Mouse (Mus musculus) CH12.LX (cell line): ENCODE measurements around the gene Lrrc75a. TPM values are rescaled to one million over a fixed set of nuclear protein-coding genes. Genes with fewer than 3 reads are reported as not detected.

Experiments used
- DNase-seq: peaks from one replicate; pipeline ENCODE4 v3.0.0-alpha.2; 2013; ENCODE audit errors: extremely low read depth
- H3K27ac ChIP-seq: 2 replicates; pipeline ENCODE4 v1.5.1; 2012; ENCODE audit warnings: low read depth, mild to moderate bottlenecking, control low read depth, moderate library complexity; ENCODE audit not compliant: insufficient read depth
- H3K27me3 ChIP-seq: replicated peaks from 2 replicates; pipeline ENCODE3; 2012; ENCODE audit warnings: inconsistent platforms
- H3K36me3 ChIP-seq, 2 experiments: replicated peaks in 1 of 2; 2 replicates each; pipeline versions ENCODE3 to v1.6.1; 2012; ENCODE audit warnings: inconsistent platforms in 1 of 2, low read length in 1 of 2, mild to moderate bottlenecking in 1 of 2, mixed read lengths in 1 of 2, moderate library complexity in 1 of 2; ENCODE audit not compliant: control insufficient read depth in 1 of 2, insufficient read depth in 1 of 2
- H3K4me1 ChIP-seq, 2 experiments: 2 replicates each; pipeline ENCODE4 v1.6.1; 2012; ENCODE audit warnings: inconsistent platforms in 1 of 2, moderate library complexity in 1 of 2; ENCODE audit not compliant: insufficient read depth in 2 of 2, control insufficient read depth in 1 of 2
- H3K4me2 ChIP-seq: 2 replicates; pipeline ENCODE4 v1.6.1; 2012; ENCODE audit warnings: low read depth, mild to moderate bottlenecking, control low read depth; ENCODE audit not compliant: poor library complexity, insufficient read depth, severe bottlenecking
- H3K4me3 ChIP-seq, 3 experiments: fragments of 150-350 bp in 1 of 3; sonication (generic) in 1 of 3; replicated peaks in 1 of 3; 2 replicates each; pipeline versions ENCODE3 to v1.5.1; 2011 to 2012; ENCODE audit warnings: low read depth in 2 of 3, low read length in 2 of 3, mild to moderate bottlenecking in 2 of 3, moderate library complexity in 2 of 3, control low read depth in 1 of 3, improper control_type of control experiment in 1 of 3, inconsistent platforms in 1 of 3, mixed read lengths in 1 of 3; ENCODE audit not compliant: poor library complexity in 1 of 3
- H3K79me2 ChIP-seq: replicated peaks from 2 replicates; pipeline ENCODE4 v1.6.1; 2012; ENCODE audit warnings: mild to moderate bottlenecking, moderate library complexity; ENCODE audit not compliant: control insufficient read depth, poor library complexity, insufficient read depth, severe bottlenecking; ENCODE audit errors: extremely low read depth
- H3K9ac ChIP-seq: 2 replicates; pipeline ENCODE4 v1.6.1; 2012; ENCODE audit warnings: low read depth, mild to moderate bottlenecking, control low read depth, moderate library complexity; ENCODE audit not compliant: insufficient read depth
- H3K9me3 ChIP-seq: replicated peaks from 2 replicates; pipeline ENCODE3; 2012; ENCODE audit warnings: low read length, inconsistent platforms, mixed read lengths
- BHLHE40 ChIP-seq: IDR thresholded peaks from 2 replicates; pipeline ENCODE4 v1.6.1; 2011; ENCODE audit warnings: mild to moderate bottlenecking, low read depth, low read length, improper control_type of control experiment
- CTCF ChIP-seq, 2 experiments: IDR thresholded peaks in 1 of 2; conservative IDR thresholded peaks in 1 of 2; 2 replicates each; pipeline ENCODE4 v1.5.1; 2011 to 2012; ENCODE audit warnings: low read depth in 2 of 2, low read length in 2 of 2, improper control_type of control experiment in 1 of 2, inconsistent platforms in 1 of 2, mild to moderate bottlenecking in 1 of 2, moderate library complexity in 1 of 2
- IRF4 ChIP-seq: IDR thresholded peaks from 2 replicates; pipeline ENCODE4 v1.6.1; 2014; ENCODE audit warnings: low read depth, mild to moderate bottlenecking, inconsistent platforms, low read length, improper control_type of control experiment
- KAT2A ChIP-seq: IDR thresholded peaks from 2 replicates; pipeline ENCODE4 v1.6.1; 2012; ENCODE audit warnings: low read length, improper control_type of control experiment, inconsistent platforms; ENCODE audit not compliant: insufficient replicate concordance
- MAX ChIP-seq: IDR thresholded peaks from 2 replicates; pipeline ENCODE4 v1.6.1; 2011; ENCODE audit warnings: low read length, improper control_type of control experiment
- MAZ ChIP-seq: IDR thresholded peaks from 2 replicates; pipeline ENCODE4 v1.6.1; 2012; ENCODE audit warnings: low read depth, mild to moderate bottlenecking, inconsistent platforms, low read length, improper control_type of control experiment, moderate library complexity
- MXI1 ChIP-seq: IDR thresholded peaks from 2 replicates; pipeline ENCODE4 v1.6.1; 2011; ENCODE audit warnings: mild to moderate bottlenecking, low read depth, low read length, improper control_type of control experiment
- PAX5 ChIP-seq: IDR thresholded peaks from 2 replicates; pipeline ENCODE4 v1.6.1; 2012; ENCODE audit warnings: low read length, inconsistent platforms, mixed read lengths
- SIN3A ChIP-seq: IDR thresholded peaks from 2 replicates; pipeline ENCODE4 v1.6.1; 2012; ENCODE audit warnings: low read length, improper control_type of control experiment, inconsistent platforms
- TCF12 ChIP-seq: IDR thresholded peaks from 2 replicates; pipeline ENCODE4 v1.6.1; 2014; ENCODE audit warnings: low read depth, mild to moderate bottlenecking, inconsistent platforms, low read length, improper control_type of control experiment
- USF1 ChIP-seq: IDR thresholded peaks from 2 replicates; pipeline ENCODE4 v1.6.1; 2014; ENCODE audit warnings: low read depth, mild to moderate bottlenecking, inconsistent platforms, low read length, improper control_type of control experiment
- USF2 ChIP-seq: conservative IDR thresholded peaks from 2 replicates; pipeline ENCODE4 v1.6.1; 2011; ENCODE audit warnings: low read depth, low read length, improper control_type of control experiment
- ZMIZ1 ChIP-seq: IDR thresholded peaks from 2 replicates; pipeline ENCODE4 v1.6.1; 2012; ENCODE audit warnings: low read depth, mild to moderate bottlenecking, inconsistent platforms, low read length, improper control_type of control experiment
- dilution Hi-C: fragments of 300-500 bp; cut with MboI; formaldehyde crosslinking; loops from 2 replicates; pipeline ENCODE4 v1.14.3; 2020; ENCODE audit warnings: low sequenced_read_pairs; ENCODE audit not compliant: extremely low pct_unique_long_range_greater_than_20kb, extremely low pct_ligation_motif_present
- in situ Hi-C: fragments of 300-500 bp; cut with MboI; formaldehyde crosslinking; loops from 3 replicates; pipeline ENCODE4 v1.14.3; 2019; ENCODE audit warnings: low sequenced_read_pairs, low pct_ligation_motif_present, low pct_unique_long_range_greater_than_20kb, mixed read lengths
- polyA plus RNA-seq: library from polyadenylated mRNA; unstranded; fragments of >175 nt; gene quantifications from 2 replicates; pipeline ENCODE4 v1.2.1, GENCODE M21; 2012; ENCODE audit warnings: low read depth; ENCODE audit not compliant: insufficient read length
- total RNA-seq, 2 experiments: library from RNA; depleted of rRNA; stranded (reverse); fragments of 300-350 nt in 1 of 2; fragments of >200 nt in 1 of 2; gene quantifications; 2 replicates each; pipeline ENCODE4 v1.2.3; 2012 to 2014

Gene Lrrc75a
- total RNA-seq (2012; rRNA removed) (2.9 and 12.6 TPM in 2 replicates), total RNA-seq (2014; rRNA removed) (1.3 and 1.6 TPM in 2 replicates), polyA plus RNA-seq (1.8 and 2.7 TPM in 2 replicates)

DNA sequence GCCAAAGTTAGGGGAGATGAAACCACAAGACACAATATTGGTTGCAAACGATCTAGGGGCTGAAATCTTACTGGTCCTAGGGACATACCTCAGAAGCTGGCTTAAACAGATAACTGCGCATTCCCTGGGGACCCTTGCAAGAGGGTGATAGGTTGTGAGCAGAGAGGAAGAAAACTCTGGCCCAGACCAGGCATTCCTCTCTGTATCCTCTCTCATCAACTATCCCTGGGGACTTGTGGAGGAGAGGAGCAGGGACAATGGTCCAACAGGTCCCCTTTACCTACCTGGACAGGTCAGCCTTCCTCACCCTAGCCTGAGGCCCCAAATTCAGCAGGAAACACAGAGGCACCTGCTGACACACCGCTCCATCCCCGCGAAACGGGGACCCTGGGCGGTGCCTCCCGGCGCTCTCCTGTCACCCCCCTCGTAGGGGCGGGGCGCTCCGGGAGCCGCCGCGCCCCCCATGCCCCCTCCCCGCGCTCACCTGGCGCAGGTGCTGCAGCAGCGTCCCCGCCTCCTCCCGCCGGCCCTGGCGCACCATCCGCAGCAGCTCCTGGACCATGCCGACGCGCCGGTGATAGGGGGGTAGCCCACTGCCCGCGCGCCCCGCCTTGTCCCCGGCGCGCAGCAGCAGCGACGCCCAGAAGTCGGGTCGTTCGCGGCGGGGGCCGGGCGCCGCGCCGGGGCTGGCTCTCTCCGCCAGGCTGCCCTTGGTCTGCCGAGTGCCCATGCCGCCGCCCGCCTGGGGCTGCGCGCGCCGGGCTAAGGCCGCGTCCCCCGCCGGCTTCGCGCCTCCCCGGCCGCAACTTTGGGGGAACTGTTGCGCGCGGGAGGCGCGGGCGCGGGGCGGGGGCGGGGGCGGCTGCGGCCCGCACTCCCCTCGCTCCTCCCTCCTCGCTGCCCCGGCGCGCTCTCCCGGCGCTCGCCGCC is at the start of gene Lrrc75a:
Gene Lrrc75a (minus strand): TSS at position 863 of the 930 bp plus-strand sequence.
- Histone ChIP-seq H3K27me3 (no peaks in the 10 kb centered on the region), H3K9ac (peak within 1 kb of the TSS; percentile 61), H3K4me2 (peak within 1 kb of the TSS; percentile 84), H3K9me3 (no peaks in the 10 kb centered on the region), H3K4me3 (peak within 1 kb of the TSS; percentile 71 to 93 (median 74)), H3K27ac (peak within 1 kb of the TSS; percentile 70)
- dilution Hi-C loops = no loop called here
- DNase-seq = peak; percentile 51
- in situ Hi-C loops = loop anchor here (5.0 kb wide), 1 partner anchor 36 kb away; no protein-coding TSS in a partner anchor
- TF ChIP-seq CTCF (conservative IDR thresholded peaks at IDR 0.05 in 1 of 2, IDR thresholded peaks at IDR 0.05 in 1 of 2; ENCODE audit: low read depth in 2 of 2, low read length in 2 of 2) = no peak
- 0 out of 2 replicates have a peak, but pooled peaks have one; percentile 15 for TF ChIP-seq MAX
- TF ChIP-seq BHLHE40 = 0 out of 2 replicates have a peak, but pooled peaks have one; percentile 5
- TF ChIP-seq MXI1 = peak; percentile 36; the same call in 1 of the 2 replicates
- peak; percentile 31; the same call in 1 of the 2 replicates for TF ChIP-seq MAZ
- TF ChIP-seq ZMIZ1 = no peak
- 0 out of 2 replicates have a peak, but pooled peaks have one; percentile 30 for TF ChIP-seq IRF4
- TF ChIP-seq USF2 = no peak
- TF ChIP-seq USF1 = no peak
- 0 out of 2 replicates have a peak, but pooled peaks have one; percentile 17 for TF ChIP-seq TCF12
- TF ChIP-seq SIN3A = peak; percentile 78
- no peak for TF ChIP-seq PAX5
- 0 out of 2 replicates have a peak, but pooled peaks have one; percentile 41 for TF ChIP-seq KAT2A
- TF ChIP-seq, all 38 proteins: peak for 8
- peaks cover 15% of the 10 kb centered on the region for H3K79me2 ChIP-seq
- peaks cover 12 to 26% of the 10 kb centered on the region in 2 experiments for H3K36me3 ChIP-seq
- peaks cover 41 to 78% of the 10 kb centered on the region in 2 experiments for H3K4me1 ChIP-seq

- H3K27me3 ChIP-seq = no peaks in the 10 kb centered on the region
- DNase-seq = no peak
- peak in 1 of 2 experiments; percentile 38; a peak in 2 of 4 replicates for TF ChIP-seq CTCF (conservative IDR thresholded peaks at IDR 0.05 in 1 of 2, IDR thresholded peaks at IDR 0.05 in 1 of 2; ENCODE audit: low read depth in 2 of 2, low read length in 2 of 2)
- no peak for TF ChIP-seq USF2
- TF ChIP-seq, all 38 proteins: peak for 1
- H3K27ac ChIP-seq = no peak overlapping the region
- H3K4me2 ChIP-seq = no peak overlapping the region
- no peak overlapping the region for H3K9ac ChIP-seq
- peaks cover 0 to 15% of the 10 kb centered on the region in 2 experiments; a peak in 2 of 4 replicates for H3K4me1 ChIP-seq
- dilution Hi-C loops = no loop called here
- in situ Hi-C loops = no loop called here
- H3K79me2 ChIP-seq = no peaks in the 10 kb centered on the region
- no peaks in the 10 kb centered on the region for H3K36me3 ChIP-seq
- no peak overlapping the region for H3K4me3 ChIP-seq
- H3K9me3 ChIP-seq = no peaks in the 10 kb centered on the region
Measured at GRCm38 (mm10) chr11:62695126-62695525, 46.8 kb upstream of the Lrrc75a start.
